Mouse (Mus musculus): ENCODE measurements around the gene Nufip2. TPM values are rescaled to one million over a fixed set of nuclear protein-coding genes. Genes with fewer than 3 reads are reported as not detected.

Nufip2 gene
- total and polyA plus RNA-seq, 3 experiments: 24.7 to 56.1 (median 50.5) TPM

DNA sequence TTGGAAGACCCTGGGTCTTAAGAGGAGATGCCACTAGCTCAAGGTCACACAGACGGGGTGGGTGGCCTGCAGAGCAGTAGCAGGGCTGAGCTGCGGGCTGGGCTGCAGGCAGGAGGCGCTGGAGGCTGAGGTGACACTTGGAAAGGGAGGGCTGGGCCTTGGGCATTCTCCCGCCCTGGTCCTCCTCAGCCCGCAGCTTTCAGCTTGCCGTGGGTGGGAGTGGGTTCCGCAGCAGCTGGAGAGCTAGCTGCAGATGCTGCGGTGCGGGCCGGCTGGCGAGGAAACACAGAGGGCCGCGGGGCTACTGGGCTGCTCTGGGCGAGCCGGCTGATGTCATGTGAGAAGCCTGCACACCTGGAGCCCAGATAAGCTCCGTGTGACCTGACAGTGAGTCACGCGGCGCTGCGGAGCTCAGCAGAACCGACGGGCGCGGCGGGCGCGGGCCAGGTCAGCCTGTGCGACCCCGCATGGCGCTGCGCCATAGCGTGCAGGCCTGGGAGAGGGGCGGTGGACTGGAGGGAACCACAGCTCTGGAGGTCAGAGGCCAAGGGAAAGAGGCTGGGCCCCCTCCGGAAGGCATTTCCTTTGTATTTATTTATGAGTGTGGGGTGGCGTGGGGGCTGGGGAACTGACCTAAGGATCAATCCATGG, 80.5 kb downstream of the Nufip2 start:
- TF ChIP-seq RAD21 (IDR thresholded peaks at IDR 0.05; ENCODE audit: low read depth, low read length) (no peak), TAL1 (IDR thresholded peaks at IDR 0.05; ENCODE audit: low read length) (no peak), BHLHE40 (IDR thresholded peaks at IDR 0.05; ENCODE audit: borderline replicate concordance, low read depth, low read length) (no peak), MXI1 (IDR thresholded peaks at IDR 0.05; ENCODE audit: low read depth, low read length) (no peak), ZC3H11A (IDR thresholded peaks at IDR 0.05; ENCODE audit: low read depth, low read length) (no peak), KAT2A (conservative IDR thresholded peaks at IDR 0.05; ENCODE audit: low read depth, low read length) (no peak), CTCF (IDR thresholded peaks at IDR 0.05 in 2 of 3, conservative IDR thresholded peaks at IDR 0.05 in 1 of 3; ENCODE audit: control insufficient read depth in 1 of 3, insufficient read depth in 1 of 3, low read depth in 2 of 3, low read length in 3 of 3, poor library complexity in 1 of 3, severe bottlenecking in 1 of 3) (peak in 1 of 3 experiments; percentile 20; a peak in 1 of 6 replicates), ZNF384 (IDR thresholded peaks at IDR 0.05; ENCODE audit: low read depth, low read length) (no peak)
- H3K4me1 ChIP-seq (ENCODE audit: control insufficient read depth in 1 of 2, insufficient read depth in 2 of 2, low read length in 2 of 2): peaks cover 0 to 12% of the 10 kb centered on the region in 2 experiments; a peak in 3 of 4 replicates
- peaks cover 0 to 3% of the 10 kb centered on the region in 2 experiments; a peak in 2 of 4 replicates for H3K27me3 ChIP-seq (ENCODE audit: control insufficient read depth in 1 of 2, insufficient read depth in 2 of 2, low read length in 2 of 2)
- DNase-seq (ENCODE audit: low read depth, low spot score): no peak
- H3K9ac ChIP-seq (ENCODE audit: control insufficient read depth, low read depth, low read length, poor library complexity, severe bottlenecking): no peak overlapping the region
- no peak overlapping the region for H3K27ac ChIP-seq (ENCODE audit: control insufficient read depth, low read depth, low read length)
- peaks cover 5% of the 10 kb centered on the region for H3K79me2 ChIP-seq (ENCODE audit: control insufficient read depth, insufficient read depth, low read length, poor library complexity)
- 0 out of 4 replicates have a peak, but pooled peaks cover 0 to 2% of the 10 kb centered on the region in 2 experiments for H3K36me3 ChIP-seq (ENCODE audit: control insufficient read depth in 1 of 2, insufficient read depth in 2 of 2, low read length in 2 of 2)
- H3K9me3 ChIP-seq (replicated peaks; ENCODE audit: insufficient read depth, low read length): no peaks in the 10 kb centered on the region
- H3K4me3 ChIP-seq (ENCODE audit: control insufficient read depth in 1 of 2, insufficient read depth in 1 of 2, low read depth in 2 of 2, low read length in 2 of 2): no peak overlapping the region

- Histone ChIP-seq H3K79me2 (ENCODE audit: control insufficient read depth, insufficient read depth, low read length, poor library complexity) (no peaks in the 10 kb centered on the region), H3K36me3 (ENCODE audit: control insufficient read depth in 1 of 2, insufficient read depth in 2 of 2, low read length in 2 of 2) (peaks cover 0 to 11% of the 10 kb centered on the region in 2 experiments; a peak in 2 of 4 replicates), H3K9me3 (replicated peaks; ENCODE audit: insufficient read depth, low read length) (no peaks in the 10 kb centered on the region), H3K27ac (ENCODE audit: control insufficient read depth, low read depth, low read length) (no peak overlapping the region), H3K27me3 (ENCODE audit: control insufficient read depth in 1 of 2, insufficient read depth in 2 of 2, low read length in 2 of 2) (no peaks in the 10 kb centered on the region), H3K4me1 (ENCODE audit: control insufficient read depth in 1 of 2, insufficient read depth in 2 of 2, low read length in 2 of 2) (peaks cover 10 to 14% of the 10 kb centered on the region in 2 experiments), H3K9ac (ENCODE audit: control insufficient read depth, low read depth, low read length, poor library complexity, severe bottlenecking) (no peak overlapping the region), H3K4me3 (ENCODE audit: control insufficient read depth in 1 of 2, insufficient read depth in 1 of 2, low read depth in 2 of 2, low read length in 2 of 2) (no peak overlapping the region)
- TF ChIP-seq MAFK (IDR thresholded peaks at IDR 0.05; ENCODE audit: borderline replicate concordance, low read depth, low read length) (no peak), POLR2AphosphoS5 (IDR thresholded peaks at IDR 0.05; ENCODE audit: borderline replicate concordance, low read depth, low read length) (no peak), MEF2A (IDR thresholded peaks at IDR 0.05; ENCODE audit: extremely low read depth, insufficient replicate concordance, low read depth, low read length, poor library complexity, severe bottlenecking) (no peak), MXI1 (IDR thresholded peaks at IDR 0.05; ENCODE audit: low read depth, low read length) (no peak), POLR2A (IDR thresholded peaks at IDR 0.05; ENCODE audit: control insufficient read depth in 1 of 2, insufficient read depth in 1 of 2, low read depth in 1 of 2, low read length in 2 of 2, poor library complexity in 1 of 2) (no peak), NELFE (IDR thresholded peaks at IDR 0.05; ENCODE audit: low read depth, low read length) (no peak), GABPA (IDR thresholded peaks at IDR 0.05; ENCODE audit: low read depth, low read length) (no peak), GATA1 (IDR thresholded peaks at IDR 0.05; ENCODE audit: low read depth, low read length) (no peak), E2F4 (IDR thresholded peaks at IDR 0.05; ENCODE audit: borderline replicate concordance, low read depth, low read length) (no peak), RAD21 (IDR thresholded peaks at IDR 0.05; ENCODE audit: low read depth, low read length) (no peak), JUND (IDR thresholded peaks at IDR 0.05; ENCODE audit: low read depth, low read length) (no peak), USF1 (IDR thresholded peaks at IDR 0.05; ENCODE audit: low read depth, low read length) (no peak), CHD2 (IDR thresholded peaks at IDR 0.05; ENCODE audit: low read length) (no peak), POLR2AphosphoS2 (IDR thresholded peaks at IDR 0.05; ENCODE audit: low read length) (no peak), MAX (IDR thresholded peaks at IDR 0.05; ENCODE audit: low read length) (no peak), ZKSCAN1 (IDR thresholded peaks at IDR 0.05; ENCODE audit: low read depth, low read length) (no peak), ZC3H11A (IDR thresholded peaks at IDR 0.05; ENCODE audit: low read depth, low read length) (no peak), ELF1 (IDR thresholded peaks at IDR 0.05; ENCODE audit: low read depth, low read length) (no peak), KAT2A (conservative IDR thresholded peaks at IDR 0.05; ENCODE audit: low read depth, low read length) (no peak)
- no peak for DNase-seq (ENCODE audit: low read depth, low spot score)
Measured at GRCm38 (mm10) chr11:77769496-77769895, 83.5 kb downstream of the Nufip2 start.
